Mouse (Mus musculus) naive thymus-derived CD4-positive, alpha-beta T cell, adult 2 months (primary cell): ENCODE data around the gene Tmem104.

Source experiments
- DNase-seq: peaks from one replicate; pipeline ENCODE4 v3.0.0-alpha.2; 2011; ENCODE audit warnings: low read depth

Gene Tmem104

GRCm38 (mm10) chr11:115202316-115202715 is 15.0 kb downstream of the Tmem104 start:
- peak; percentile 88 for DNase-seq

DNA sequence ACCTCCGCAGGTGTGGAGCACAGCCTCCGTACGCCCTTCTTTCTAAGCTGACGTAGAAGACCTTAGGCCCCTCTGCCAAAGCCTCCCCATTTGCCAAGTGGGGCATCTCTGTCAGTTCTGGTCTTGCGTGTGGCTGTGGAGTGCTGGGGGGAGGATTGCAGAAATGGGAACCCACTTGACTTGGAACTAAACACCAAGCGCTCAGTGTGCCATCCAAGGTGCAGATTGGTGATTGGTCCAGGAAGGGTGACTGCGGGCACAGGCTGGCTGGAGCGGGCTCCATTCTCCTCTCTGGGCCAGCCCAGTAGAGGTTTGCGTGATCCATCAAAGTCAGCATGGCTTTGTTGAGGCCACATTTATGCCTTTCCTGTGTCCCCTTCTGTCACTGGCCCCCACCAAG is 15.5 kb downstream of the Tmem104 start:
- DNase-seq, result no peak

- DNase-seq, result no peak
Observed at GRCm38 (mm10) chr11:115208126-115208525, 20.8 kb downstream of the Tmem104 start.

- DNase-seq, result no peak
Observed at GRCm38 (mm10) chr11:115208776-115209732, 21.8 kb downstream of the Tmem104 start.

- no peak for DNase-seq
Observed at GRCm38 (mm10) chr11:115209958-115210357, 22.7 kb downstream of the Tmem104 start.

DNA sequence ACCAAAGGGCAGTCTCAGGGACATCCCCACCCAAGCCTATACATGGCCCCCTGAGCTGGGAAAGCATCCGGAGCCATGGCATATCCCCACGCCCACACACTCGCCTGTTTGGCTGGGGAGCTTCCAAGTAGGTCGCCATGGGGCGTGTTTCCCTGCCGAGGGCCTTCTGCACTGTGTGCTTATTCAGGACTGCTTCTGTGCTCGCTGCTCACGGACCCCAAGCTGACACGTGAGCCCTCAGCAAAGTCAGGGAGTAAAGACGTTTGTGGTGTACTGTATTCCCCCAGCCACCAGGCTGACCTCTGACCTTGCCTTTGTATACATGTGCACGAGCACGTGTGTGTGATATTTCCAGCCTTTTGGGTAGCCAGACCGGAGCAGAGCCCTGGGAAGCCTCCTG is 24.8 kb downstream of the Tmem104 start:
- no peak for DNase-seq

DNA sequence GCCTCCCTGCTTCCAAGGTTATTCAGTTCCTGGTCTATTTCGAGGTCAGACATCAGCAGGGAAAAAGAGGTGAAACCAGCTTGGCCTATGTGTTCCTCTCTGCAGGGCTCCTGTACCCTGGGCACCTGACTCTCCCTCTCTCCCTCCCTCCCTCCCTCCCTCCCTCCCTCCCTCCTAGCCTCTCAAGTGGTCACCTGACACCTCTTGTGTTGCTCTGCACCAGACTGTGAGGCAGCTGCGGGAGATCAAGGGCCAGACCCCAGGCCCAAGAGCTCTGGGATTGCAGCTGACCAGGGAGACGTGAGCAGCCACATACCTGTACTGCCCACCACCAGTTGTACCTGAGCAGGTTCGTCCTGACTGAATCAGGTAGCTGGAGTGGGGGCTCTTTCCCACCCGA is 27.8 kb downstream of the Tmem104 start:
- DNase-seq, result no peak

DNA sequence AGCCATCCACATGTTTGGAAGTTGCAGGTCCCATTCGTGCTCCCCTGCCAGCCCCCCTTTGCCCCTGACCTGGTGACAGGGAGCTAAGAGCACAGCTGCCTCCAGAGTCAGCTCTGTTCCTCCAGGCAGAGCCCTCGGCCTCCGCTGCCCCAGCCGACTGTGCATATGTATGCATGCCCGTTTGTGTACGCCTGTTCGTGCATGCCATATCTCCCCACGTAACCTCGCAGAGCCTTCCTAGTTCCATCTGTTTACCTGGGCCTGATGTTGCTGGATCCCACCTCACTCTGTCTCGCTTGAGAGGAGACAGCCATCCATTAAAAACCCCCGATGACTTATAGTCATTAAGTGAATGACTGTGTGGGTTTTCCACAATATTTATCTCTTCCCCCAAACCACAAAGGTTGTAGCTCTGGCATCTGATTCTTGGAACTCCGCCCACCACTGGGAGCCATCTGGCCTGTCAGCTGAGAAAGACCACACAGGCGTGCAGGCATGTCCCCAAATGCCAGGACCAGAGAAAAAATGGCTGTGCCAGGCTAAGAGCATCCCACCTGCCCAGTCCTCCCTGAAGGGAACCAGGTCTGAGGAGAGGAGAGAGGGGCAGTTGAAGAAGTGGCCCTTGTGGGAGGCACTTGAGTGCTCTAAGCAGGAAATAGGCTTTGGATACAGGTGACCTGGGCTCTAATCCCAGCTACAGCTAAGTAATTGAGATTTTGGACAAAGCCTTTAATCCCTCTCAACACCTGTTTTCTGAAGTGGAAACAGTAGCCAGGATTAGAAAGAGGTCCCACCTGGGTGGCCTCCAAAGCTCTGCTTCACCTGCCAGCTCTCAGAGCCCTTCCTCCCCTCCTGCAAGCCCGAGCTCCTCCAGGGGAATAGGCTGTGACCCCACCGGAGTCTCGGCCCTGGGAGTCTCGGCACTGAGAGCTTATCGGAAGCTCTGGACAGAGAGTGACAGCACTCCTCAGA is 30.4 kb downstream of the Tmem104 start:
- DNase-seq, result no peak

GRCm38 (mm10) chr11:115219263-115219662 is 32.0 kb downstream of the Tmem104 start:
- DNase-seq, result no peak

DNA sequence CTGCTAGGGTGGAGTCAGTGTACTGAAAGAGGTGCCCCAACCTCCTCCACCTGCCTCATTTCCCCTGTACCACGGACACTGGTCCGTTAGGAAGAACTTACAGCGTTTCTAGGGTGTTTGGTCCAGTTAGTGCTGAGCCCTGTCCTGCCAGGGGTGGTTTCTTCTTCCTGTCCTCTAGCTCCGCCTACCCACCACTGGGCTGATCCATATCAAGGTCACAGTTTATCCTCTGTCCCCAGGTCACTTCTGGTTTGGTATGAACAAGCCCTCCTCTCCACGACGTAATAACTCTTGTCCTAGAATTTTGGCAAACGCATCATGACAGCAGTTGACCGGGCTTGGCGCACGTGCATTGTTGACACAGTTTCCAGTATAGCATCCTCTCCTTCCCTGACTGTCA is 32.4 kb downstream of the Tmem104 start:
- DNase-seq, result no peak

DNA sequence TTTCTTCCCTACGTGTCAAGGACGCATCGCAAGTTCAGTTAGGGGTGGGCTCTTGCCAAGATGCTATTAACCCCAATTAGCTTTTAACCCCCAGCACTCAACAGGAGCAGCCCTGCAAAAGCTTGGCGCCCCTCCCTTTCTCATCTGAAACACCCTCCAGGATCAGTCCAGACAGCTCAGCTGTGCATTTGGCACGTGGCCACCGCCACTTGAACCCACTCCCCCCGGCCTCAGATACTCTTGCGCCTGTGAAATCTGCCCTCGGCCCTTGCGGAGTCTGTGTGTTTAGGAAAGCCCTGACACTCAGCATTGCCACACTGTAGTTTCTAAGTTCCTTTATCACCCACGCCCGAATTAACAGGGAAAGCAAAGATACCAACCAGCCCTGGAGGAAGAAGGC is 34.8 kb downstream of the Tmem104 start:
- DNase-seq, result no peak

DNA sequence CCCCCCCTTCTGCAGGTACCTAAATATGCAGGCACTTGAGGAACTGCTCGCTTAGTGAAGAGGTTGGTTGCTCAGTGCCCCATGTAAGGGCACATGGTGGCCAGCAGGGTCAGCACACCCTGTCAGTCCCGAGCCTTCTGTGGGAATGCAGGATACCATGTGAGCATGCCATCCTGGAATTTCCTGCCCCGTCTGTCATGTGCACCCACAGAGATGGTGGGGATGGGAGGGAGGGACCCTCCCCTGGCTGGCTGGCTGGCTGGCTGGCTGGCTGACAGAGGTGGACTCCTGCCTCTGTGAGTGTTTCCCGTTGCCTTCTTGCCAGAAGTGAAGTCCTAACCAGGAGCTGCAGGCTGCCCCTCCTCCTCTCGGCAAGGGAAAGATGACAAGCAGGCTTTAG is 35.3 kb downstream of the Tmem104 start:
- no peak for DNase-seq

GRCm38 (mm10) chr11:115223451-115223850 is 36.2 kb downstream of the Tmem104 start:
- DNase-seq, result peak; percentile 56

GRCm38 (mm10) chr11:115223877-115224276 is 36.6 kb downstream of the Tmem104 start:
- DNase-seq, result peak; percentile 50

GRCm38 (mm10) chr11:115224889-115225288 is 37.6 kb downstream of the Tmem104 start:
- DNase-seq, result peak; percentile 88

- no peak for DNase-seq
Observed at GRCm38 (mm10) chr11:115225301-115225700, 38.0 kb downstream of the Tmem104 start.

GRCm38 (mm10) chr11:115226811-115227491 is 39.7 kb downstream of the Tmem104 start:
- DNase-seq, result peak; percentile 77

DNA sequence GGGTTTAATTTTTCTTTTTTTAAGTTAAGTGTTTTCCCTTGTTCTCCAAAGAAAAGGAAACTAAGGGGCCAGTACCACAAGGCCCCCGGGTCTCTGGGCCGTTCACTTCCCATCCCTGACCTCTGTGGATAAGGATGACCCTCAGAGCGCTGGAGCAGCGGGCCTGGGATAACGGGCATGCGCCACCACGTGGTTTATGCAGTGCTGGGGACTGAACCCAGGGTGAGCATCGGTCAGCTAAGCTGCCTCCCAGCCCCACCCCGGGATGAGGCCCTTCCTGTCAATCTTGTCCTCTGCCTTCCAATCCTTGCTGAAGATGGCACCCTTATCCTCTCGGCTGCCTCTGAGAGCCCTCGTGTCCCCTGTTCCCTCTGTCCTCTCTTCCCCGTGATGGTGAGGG is 40.4 kb downstream of the Tmem104 start:
- DNase-seq, result no peak

GRCm38 (mm10) chr11:115228430-115228829 is 41.1 kb downstream of the Tmem104 start:
- no peak for DNase-seq

DNA sequence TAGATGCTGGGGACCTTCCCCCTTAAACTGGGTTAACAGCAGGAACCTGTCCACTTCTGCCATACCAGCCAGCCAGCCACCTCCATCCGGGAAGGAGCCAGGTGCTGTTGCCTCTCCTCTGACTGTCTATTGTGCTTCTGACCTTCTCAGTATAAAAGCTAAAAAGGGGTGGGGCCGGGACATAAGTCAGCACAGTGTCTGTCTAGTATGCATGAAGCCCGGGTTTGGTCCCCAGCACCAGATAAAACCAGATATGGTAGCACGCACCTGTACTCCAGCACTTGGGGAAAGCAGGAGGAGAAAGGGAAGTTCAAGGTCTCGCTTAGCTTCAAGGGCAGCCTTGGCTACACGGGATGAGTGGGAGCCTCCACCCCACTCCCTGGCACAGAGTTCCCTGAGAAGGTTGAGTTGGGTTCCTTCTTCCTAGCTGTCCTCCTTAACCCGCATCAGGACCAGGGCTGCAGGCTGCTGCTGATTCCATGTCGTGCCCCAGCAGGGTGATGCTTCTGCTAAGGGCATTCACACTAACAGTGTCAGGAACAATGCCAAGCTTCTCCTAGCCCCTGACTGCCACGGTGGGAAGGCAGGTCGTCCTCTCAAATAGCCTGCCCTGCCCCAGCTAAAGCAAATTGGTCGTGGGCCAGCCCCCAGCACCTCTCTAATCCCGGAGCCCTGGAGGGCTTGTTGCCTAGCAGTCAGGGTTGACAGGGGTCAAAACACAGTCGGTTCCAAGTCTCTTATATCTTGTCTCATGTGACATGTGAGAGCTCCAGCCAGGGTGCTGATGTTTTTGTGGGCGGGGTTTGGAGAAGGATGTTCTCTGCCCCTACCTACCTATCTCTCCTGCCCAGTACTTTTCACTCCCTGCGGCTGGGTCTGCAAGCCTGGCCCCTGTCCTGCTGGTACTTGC is 42.0 kb downstream of the Tmem104 start:
- DNase-seq, result peak; percentile 46
